In genomic region chr7:96588567-96588966, GRCm38 (mm10) we compare ENCODE assay signal across 22 mouse cellular contexts.
"Had no signal": no experiment of that assay in that cellular context is flagged by ENCODE, and none has a peak within 500 bp of the region (broad histone marks: within the 10 kb centered on the region; RNA-seq: fewer than 3 reads in every experiment).

No protein-coding gene starts in this region.

- ATAC-seq: inflammation-experienced regulatory T-cells, adult 6 months; intestine, embryonic 16.5 days; liver, embryonic 12.5 days; midbrain, embryonic 16.5 days had no signal

- H3K4me1 ChIP-seq: liver, embryonic 12.5 days; liver, embryonic 15.5 days; midbrain, embryonic 12.5 days; neural tube, embryonic 13.5 days; stomach, embryonic 15.5 days had no signal

- H3K4me2 ChIP-seq: liver, embryonic 12.5 days; liver, embryonic 15.5 days; midbrain, embryonic 12.5 days; neural tube, embryonic 13.5 days; stomach, embryonic 15.5 days had no signal

- H3K9ac ChIP-seq: liver, embryonic 12.5 days; liver, embryonic 15.5 days; midbrain, embryonic 12.5 days; neural tube, embryonic 13.5 days; stomach, embryonic 15.5 days had no signal

- H3K9me3 ChIP-seq: liver, embryonic 12.5 days; liver, embryonic 15.5 days; midbrain, embryonic 12.5 days; neural tube, embryonic 13.5 days; stomach, embryonic 15.5 days had no signal

- H3K36me3 ChIP-seq: liver, embryonic 12.5 days; liver, embryonic 15.5 days; midbrain, embryonic 12.5 days; neural tube, embryonic 13.5 days; stomach, embryonic 15.5 days had no signal

- H3K4me3 ChIP-seq: layer of hippocampus, adult 2 months; liver, embryonic 12.5 days; liver, embryonic 15.5 days; midbrain, embryonic 12.5 days; myocyte; neural tube, embryonic 13.5 days; stomach, embryonic 15.5 days had no signal

- H3K27me3 ChIP-seq: liver, embryonic 12.5 days; liver, embryonic 15.5 days; midbrain, embryonic 12.5 days; neural tube, embryonic 13.5 days; stomach, embryonic 15.5 days had no signal

- DNase-seq: kidney, adult 18-20 months; kidney, postnatal 25 days; layer of hippocampus, adult 9-11 months; liver; lung, adult 2 months; lung, postnatal 14 days; retina, postnatal 1 day; right cerebral cortex, postnatal 25 days; spleen, adult 18-20 months; thymus, postnatal 25 days had no signal

- H3K27ac ChIP-seq: kidney, postnatal 0 days; layer of hippocampus, adult 2 months; liver, embryonic 12.5 days; liver, embryonic 15.5 days; macrophage; midbrain, embryonic 12.5 days; neural tube, embryonic 13.5 days; stomach, embryonic 15.5 days had no signal
